Mouse (Mus musculus): ENCODE results near the gene Akirin2. TPM values are rescaled to one million over a fixed set of nuclear protein-coding genes. Genes with fewer than 3 reads are reported as not detected.

The Akirin2 gene
- polyA plus RNA-seq, 2 experiments, result 55.3 to 80.9 TPM

- WGBS, result 10% methylated on average over 3 of the region's 3 CpGs
- no peak for TF ChIP-seq POLR2A (IDR thresholded peaks at IDR 0.05; ENCODE audit: borderline replicate concordance, extremely low read depth, insufficient read depth, insufficient read length)
- H3K4me3 ChIP-seq (replicated peaks; ENCODE audit: low read length), result peak overlapping the region; percentile 97
- DNase-seq (ENCODE audit: low spot score), result no peak
- H3K9ac ChIP-seq (ENCODE audit: low read depth, low read length, severe bottlenecking), result peak overlapping the region; percentile 98
- no peaks in the 10 kb centered on the region for H3K9me3 ChIP-seq (ENCODE audit: control insufficient read depth, low read length)
- H3K27me3 ChIP-seq (ENCODE audit: control insufficient read depth, insufficient read depth, low read length), result no peaks in the 10 kb centered on the region
- ATAC-seq (ENCODE audit: low FRiP score, low read depth), result no peak
- H3K27ac ChIP-seq (replicated peaks; ENCODE audit: low read depth, low read length), result no peak overlapping the region
- peak overlapping the region; percentile 55 for H3K4me2 ChIP-seq (replicated peaks; ENCODE audit: low read depth, low read length, severe bottlenecking)
- no peaks in the 10 kb centered on the region for H3K36me3 ChIP-seq (ENCODE audit: control insufficient read depth, insufficient read depth, low read length)
- peaks cover 17% of the 10 kb centered on the region for H3K4me1 ChIP-seq (ENCODE audit: control insufficient read depth, insufficient read depth, low read length)
These were observed 1.2 kb downstream of the Akirin2 start for GRCm38 (mm10) chr4:34551966-34552365.

- no peaks in the 10 kb centered on the region for H3K27me3 ChIP-seq (ENCODE audit: control insufficient read depth, insufficient read depth, low read length)
- no peak overlapping the region for H3K4me2 ChIP-seq (replicated peaks; ENCODE audit: low read depth, low read length, severe bottlenecking)
- DNase-seq (ENCODE audit: low spot score) (no peak), ATAC-seq (ENCODE audit: low FRiP score, low read depth) (no peak)
- no peak overlapping the region for H3K4me3 ChIP-seq (replicated peaks; ENCODE audit: low read length)
- H3K9me3 ChIP-seq (ENCODE audit: control insufficient read depth, low read length), result no peaks in the 10 kb centered on the region
- peaks cover 17% of the 10 kb centered on the region for H3K4me1 ChIP-seq (ENCODE audit: control insufficient read depth, insufficient read depth, low read length)
- no peaks in the 10 kb centered on the region for H3K36me3 ChIP-seq (ENCODE audit: control insufficient read depth, insufficient read depth, low read length)
- TF ChIP-seq POLR2A (IDR thresholded peaks at IDR 0.05; ENCODE audit: borderline replicate concordance, extremely low read depth, insufficient read depth, insufficient read length), result no peak
- no peak overlapping the region for H3K9ac ChIP-seq (ENCODE audit: low read depth, low read length, severe bottlenecking)
- no peak overlapping the region for H3K27ac ChIP-seq (replicated peaks; ENCODE audit: low read depth, low read length)
- 67% methylated on average over 1 of the region's 1 CpGs for WGBS
These were observed 3.9 kb downstream of the Akirin2 start for GRCm38 (mm10) chr4:34554596-34554995.

- Histone ChIP-seq H3K36me3 (ENCODE audit: control insufficient read depth, insufficient read depth, low read length) (no peaks in the 10 kb centered on the region), H3K4me3 (replicated peaks; ENCODE audit: low read length) (no peak overlapping the region), H3K27me3 (ENCODE audit: control insufficient read depth, insufficient read depth, low read length) (no peaks in the 10 kb centered on the region), H3K4me2 (replicated peaks; ENCODE audit: low read depth, low read length, severe bottlenecking) (no peak overlapping the region), H3K27ac (replicated peaks; ENCODE audit: low read depth, low read length) (no peak overlapping the region), H3K9ac (ENCODE audit: low read depth, low read length, severe bottlenecking) (no peak overlapping the region), H3K4me1 (ENCODE audit: control insufficient read depth, insufficient read depth, low read length) (peaks cover 17% of the 10 kb centered on the region), H3K9me3 (ENCODE audit: control insufficient read depth, low read length) (no peaks in the 10 kb centered on the region)
- 88% methylated on average over 3 of the region's 3 CpGs for WGBS
- no peak for TF ChIP-seq POLR2A (IDR thresholded peaks at IDR 0.05; ENCODE audit: borderline replicate concordance, extremely low read depth, insufficient read depth, insufficient read length)
- DNase-seq (ENCODE audit: low spot score) (no peak), ATAC-seq (ENCODE audit: low FRiP score, low read depth) (no peak)
These were observed 4.9 kb downstream of the Akirin2 start for GRCm38 (mm10) chr4:34555604-34556003.

- no peak for ATAC-seq (ENCODE audit: low FRiP score, low read depth)
- no peak overlapping the region for H3K9ac ChIP-seq (ENCODE audit: low read depth, low read length, severe bottlenecking)
- no peak for TF ChIP-seq POLR2A (IDR thresholded peaks at IDR 0.05; ENCODE audit: borderline replicate concordance, extremely low read depth, insufficient read depth, insufficient read length)
These were observed 5.4 kb downstream of the Akirin2 start for GRCm38 (mm10) chr4:34556183-34556582.

GRCm38 (mm10) chr4:34560971-34561370 is 10.2 kb downstream of the Akirin2 start:
- DNase-seq (ENCODE audit: low spot score) (peak; percentile 32), ATAC-seq (ENCODE audit: low FRiP score, low read depth) (0 out of 2 replicates have a peak, but pooled peaks have one; percentile 60)
- Histone ChIP-seq H3K4me1 (ENCODE audit: control insufficient read depth, insufficient read depth, low read length) (0 out of 2 replicates have a peak, but pooled peaks cover 3% of the 10 kb centered on the region), H3K36me3 (ENCODE audit: control insufficient read depth, insufficient read depth, low read length) (peaks cover 24% of the 10 kb centered on the region), H3K4me3 (replicated peaks; ENCODE audit: low read length) (no peak overlapping the region), H3K27me3 (ENCODE audit: control insufficient read depth, insufficient read depth, low read length) (no peaks in the 10 kb centered on the region), H3K9ac (ENCODE audit: low read depth, low read length, severe bottlenecking) (no peak overlapping the region), H3K27ac (replicated peaks; ENCODE audit: low read depth, low read length) (no peak overlapping the region), H3K4me2 (replicated peaks; ENCODE audit: low read depth, low read length, severe bottlenecking) (no peak overlapping the region), H3K9me3 (ENCODE audit: control insufficient read depth, low read length) (no peaks in the 10 kb centered on the region)
- 57% methylated on average over 4 of the region's 4 CpGs for WGBS
- no peak for TF ChIP-seq POLR2A (IDR thresholded peaks at IDR 0.05; ENCODE audit: borderline replicate concordance, extremely low read depth, insufficient read depth, insufficient read length)

More at GRCm38 (mm10) chr4:34556183-34556582, 5.4 kb downstream of the Akirin2 start:
- Histone ChIP-seq H3K4me1 (ENCODE audit: control insufficient read depth, insufficient read depth, low read length) (peaks cover 17% of the 10 kb centered on the region), H3K27me3 (ENCODE audit: control insufficient read depth, insufficient read depth, low read length) (no peaks in the 10 kb centered on the region), H3K27ac (replicated peaks; ENCODE audit: low read depth, low read length) (no peak overlapping the region), H3K9me3 (ENCODE audit: control insufficient read depth, low read length) (no peaks in the 10 kb centered on the region), H3K4me3 (replicated peaks; ENCODE audit: low read length) (no peak overlapping the region), H3K36me3 (ENCODE audit: control insufficient read depth, insufficient read depth, low read length) (no peaks in the 10 kb centered on the region), H3K4me2 (replicated peaks; ENCODE audit: low read depth, low read length, severe bottlenecking) (no peak overlapping the region)
- no peak for DNase-seq (ENCODE audit: low spot score)

GRCm38 (mm10) chr4:34566226-34566625 is 15.5 kb downstream of the Akirin2 start:
- 91% methylated on average over 6 of the region's 6 CpGs for WGBS
- Histone ChIP-seq H3K27ac (replicated peaks; ENCODE audit: low read depth, low read length) (no peak overlapping the region), H3K9ac (ENCODE audit: low read depth, low read length, severe bottlenecking) (no peak overlapping the region), H3K4me2 (replicated peaks; ENCODE audit: low read depth, low read length, severe bottlenecking) (no peak overlapping the region), H3K9me3 (ENCODE audit: control insufficient read depth, low read length) (no peaks in the 10 kb centered on the region), H3K36me3 (ENCODE audit: control insufficient read depth, insufficient read depth, low read length) (peaks cover 73% of the 10 kb centered on the region), H3K4me1 (ENCODE audit: control insufficient read depth, insufficient read depth, low read length) (no peaks in the 10 kb centered on the region), H3K4me3 (replicated peaks; ENCODE audit: low read length) (no peak overlapping the region), H3K27me3 (ENCODE audit: control insufficient read depth, insufficient read depth, low read length) (no peaks in the 10 kb centered on the region)
- DNase-seq (ENCODE audit: low spot score), result no peak
- ATAC-seq (ENCODE audit: low FRiP score, low read depth), result no peak
- no peak for TF ChIP-seq POLR2A (IDR thresholded peaks at IDR 0.05; ENCODE audit: borderline replicate concordance, extremely low read depth, insufficient read depth, insufficient read length)

Measured in limb, embryonic 14.5 days (tissue).